ENCODE assay signal across 14 mouse cellular contexts in the genomic region with DNA sequence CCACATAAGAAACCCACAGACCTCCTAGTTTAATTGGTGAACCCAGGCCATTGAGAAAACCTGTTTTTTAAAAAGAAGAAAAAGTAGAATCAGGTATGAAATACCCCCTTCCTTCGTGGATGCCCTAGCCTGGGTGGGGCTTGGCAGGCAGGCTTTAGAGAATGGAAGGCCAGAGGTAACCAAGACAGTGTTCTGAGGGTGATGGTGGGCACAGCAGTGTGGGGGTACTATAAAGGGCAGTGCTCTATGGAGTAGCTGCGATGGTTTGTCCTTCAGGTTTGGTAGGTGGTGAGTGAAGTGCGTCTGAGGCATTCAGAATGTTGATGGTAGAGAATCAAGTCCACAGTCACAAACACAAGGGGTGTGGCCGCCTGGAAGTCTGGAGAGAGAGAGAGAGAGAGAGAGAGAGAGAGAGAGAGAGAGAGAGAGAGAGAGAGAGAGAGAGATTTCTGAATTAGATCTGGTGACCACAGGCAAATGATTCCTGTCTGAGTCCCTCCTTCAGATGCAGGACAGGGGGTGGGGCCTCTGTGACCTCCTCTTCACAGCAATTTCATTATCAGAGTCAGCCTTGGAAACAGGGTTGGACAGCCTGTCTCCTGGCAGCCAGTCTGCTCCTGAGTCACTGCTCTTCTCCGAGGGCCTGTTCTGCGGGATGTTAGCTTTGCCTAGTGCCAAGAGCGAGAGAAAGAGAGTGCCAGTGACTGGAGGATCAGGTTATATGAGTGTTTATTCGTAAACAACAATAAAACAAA. TPM values are rescaled to one million over a fixed set of nuclear protein-coding genes. Genes with fewer than 3 reads are reported as not detected.
DNase-seq lines count a peak whose midpoint lies in the region; ATAC-seq lines count a peak whose summit lies in the region.
"Had no signal": no experiment of that assay in that cellular context is flagged by ENCODE, and none has a peak within 500 bp of the region (broad histone marks: within the 10 kb centered on the region; RNA-seq: fewer than 3 reads in every experiment).

No protein-coding gene starts in this region.

- DNase-seq in cerebellum, postnatal 14 days: peak; percentile 17 to 18
- DNase-seq in cerebellum, adult 8-10 months: no peak
- peak; percentile 83 for DNase-seq in Muller cell, postnatal 12 days (ENCODE audit: inconsistent ontology term)
- DNase-seq in gastrocnemius, postnatal 10 days: peak; percentile 8
- DNase-seq in heart, postnatal 25 days (ENCODE audit: low spot score): peak; percentile 35
- DNase-seq in cerebellum, adult 11 months: no peak
- DNase-seq: cerebellum, postnatal 36 days had no signal

- ATAC-seq in CD4-positive, CD25-positive, alpha-beta regulatory T cell, adult 4 months: no peak
- no peak for ATAC-seq in erythroid progenitor cell, adult 5-6 weeks (replicated peaks; ENCODE audit: low FRiP score, poor library complexity, severe bottlenecking)
- ATAC-seq: intestine, embryonic 15.5 days had no signal

- intact Hi-C loops in heart, postnatal 25 days (cut with DNase I): no loop called here

RNA-seq across cellular contexts. Expression of a gene that starts 44.0 kb away (rescaled TPM):
- not detected for total RNA-seq in gastrocnemius, postnatal 10 days (2021)
- not detected for total RNA-seq in heart, postnatal 25 days (2021)
- polyA plus RNA-seq in CD4-positive, CD25-positive, alpha-beta regulatory T cell, adult 4 months (2017; shearing (Covaris generic)): not detected
- not detected in 2 replicates for total RNA-seq in erythroid progenitor cell, adult 5-6 weeks (2015; ENCODE audit: low replicate concordance)
- total RNA-seq in erythroid progenitor cell, adult 5-6 weeks (2017; ENCODE audit: low replicate concordance): not detected in 2 replicates
- total RNA-seq: granulocyte monocyte progenitor cell, adult 5-6 weeks; layer of hippocampus, postnatal 10 days; MEL had no signal
- polyA plus RNA-seq: intestine, embryonic 15.5 days; myocyte had no signal

Comparison
In these comparisons a context has a peak if more than half of its experiments do, and no peak if none do; other contexts are left out.
1. DNase-seq: peak in cerebellum, postnatal 14 days (2 of 2), Muller cell, postnatal 12 days (single experiment), gastrocnemius, postnatal 10 days (single experiment) and heart, postnatal 25 days (single experiment); none in cerebellum, adult 8-10 months (single experiment) and cerebellum, adult 11 months (single experiment).